Mouse (Mus musculus): ENCODE measurements around the gene Ddx1. TPM values are rescaled to one million over a fixed set of nuclear protein-coding genes. Genes with fewer than 3 reads are reported as not detected.

Gene Ddx1
- 10 to 100 TPM; 71.4 to 76.3 TPM for polyA plus RNA-seq (2017; shearing (Covaris generic))

GRCm38 (mm10) chr12:13248691-13249572, at the start of gene Ddx1:
Gene Ddx1 (minus strand): TSS chr12:13249213.

GRCm38 (mm10) chr12:13268826-13269449, 19.9 kb upstream of the Ddx1 start, which contains the start of gene Nbas:
Gene Nbas (plus strand): TSS chr12:13269133.

Other genes with a start within 250 kb of the Ddx1 start
- gene Nbas, start 19.9 kb upstream of the Ddx1 start, polyA plus RNA-seq (2017; shearing (Covaris generic)) = 10 to 100 TPM in 1 of 2 experiments, 1 to 10 TPM in 1; 6.3 to 11.2 TPM